Mouse (Mus musculus) CD8-positive naive resting alpha-beta T cell, adult 57 days (primary cell): ENCODE results near the gene Olfr995. TPM values are rescaled to one million over a fixed set of nuclear protein-coding genes. Genes with fewer than 3 reads are reported as not detected.

ENCODE experiments used
- total RNA-seq: library from RNA; stranded (reverse); gene quantifications from one replicate; pipeline ENCODE4 v1.2.4, GENCODE M21; 2023

Olfr995 gene
- not detected for total RNA-seq

GRCm38 (mm10) chr2:85443539-85443938 is at the start of gene Olfr995:
Olfr995 (minus strand) TSS chr2:85443639.

GRCm38 (mm10) chr2:85436351-85436750 is 7.1 kb downstream of the Olfr995 start, which contains the start of gene Olfr994:
Olfr994 (minus strand) TSS chr2:85436451.

GRCm38 (mm10) chr2:85414777-85415176 is 28.7 kb downstream of the Olfr995 start, which contains the start of gene Olfr993:
Olfr993 (minus strand) TSS chr2:85414877.

GRCm38 (mm10) chr2:85409369-85409768 is 34.1 kb downstream of the Olfr995 start, which contains the start of gene Olfr992:
Olfr992 (minus strand) TSS chr2:85409469.

Other genes starting within 250 kb of the Olfr995 start
- gene Lrrc55, start 246.4 kb downstream of the Olfr995 start, total RNA-seq, result not detected
- not detected for gene Olfr987, start 104.3 kb downstream of the Olfr995 start, total RNA-seq
- not detected for gene Olfr988, start 80.4 kb downstream of the Olfr995 start, total RNA-seq
- gene Olfr992, start 34.2 kb downstream of the Olfr995 start, total RNA-seq, result not detected
- gene Olfr993, start 28.8 kb downstream of the Olfr995 start, total RNA-seq, result not detected
- gene Olfr994, start 7.2 kb downstream of the Olfr995 start, total RNA-seq, result not detected
- not detected for gene 4833423E24Rik, start 75.4 kb upstream of the Olfr995 start, total RNA-seq
- gene Olfr996, start 135.6 kb upstream of the Olfr995 start, total RNA-seq, result not detected
- gene Olfr998, start 145.3 kb upstream of the Olfr995 start, total RNA-seq, result not detected
- gene Olfr1000, start 168.3 kb upstream of the Olfr995 start, total RNA-seq, result not detected
- not detected for gene Olfr1002, start 207.1 kb upstream of the Olfr995 start, total RNA-seq
- gene Olfr154, start 220.8 kb upstream of the Olfr995 start, total RNA-seq, result not detected
- gene Olfr1006, start 235.1 kb upstream of the Olfr995 start, total RNA-seq, result not detected
- gene Olfr1008, start 245.8 kb upstream of the Olfr995 start, total RNA-seq, result not detected